Comparison of ENCODE assay signal across 1 mouse cellular context in genomic region chr11:74501989-74502388, GRCm38 (mm10).
TF ChIP-seq lines count a peak whose summit lies in the region.

No protein-coding gene starts in this region.

TF ChIP-seq in CH12.LX, 34 proteins besides CTCF, POLR2A, EP300 and RAD21 (continued from another document):
- no peak for TF ChIP-seq ELF1 (IDR thresholded peaks at IDR 0.05; ENCODE audit: low read depth, low read length)
- TF ChIP-seq PAX5 (IDR thresholded peaks at IDR 0.05; ENCODE audit: low read length): no peak
- TF ChIP-seq ZNF384 (IDR thresholded peaks at IDR 0.05; ENCODE audit: low read depth, low read length): no peak
- no peak for TF ChIP-seq IRF4 (IDR thresholded peaks at IDR 0.05; ENCODE audit: low read depth, low read length)
- TF ChIP-seq NRF1 (IDR thresholded peaks at IDR 0.05; ENCODE audit: low read depth, low read length): no peak
